Mouse (Mus musculus): Measurements from ENCODE around the gene Macf1. TPM values are rescaled to one million over a fixed set of nuclear protein-coding genes. Genes with fewer than 3 reads are reported as not detected.

The Macf1 gene
- total RNA-seq, 2 experiments from 2014 or later, result 150 to 174 TPM

DNA sequence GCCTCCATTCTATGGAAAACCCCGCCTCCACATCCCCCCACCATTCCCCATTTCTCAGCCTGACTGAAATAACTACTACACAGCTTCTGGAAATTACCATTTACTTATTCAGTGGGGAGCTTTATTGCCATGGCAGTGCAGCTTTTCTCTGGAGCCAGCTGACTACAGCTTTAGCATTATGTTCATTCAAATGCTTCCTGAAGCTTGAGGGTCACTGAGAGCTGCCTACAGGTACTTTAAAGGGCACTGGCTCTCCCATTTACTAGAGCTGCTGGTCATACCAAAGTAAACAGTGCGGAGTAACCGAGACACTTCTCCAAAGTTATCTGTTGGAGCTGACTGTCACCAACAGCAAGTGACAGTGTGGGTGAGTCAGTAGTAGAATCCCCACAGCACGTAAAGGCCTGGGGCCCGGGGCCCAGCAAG lies 89.8 kb downstream of the Macf1 start:
- DNase-seq, result no peak

DNA sequence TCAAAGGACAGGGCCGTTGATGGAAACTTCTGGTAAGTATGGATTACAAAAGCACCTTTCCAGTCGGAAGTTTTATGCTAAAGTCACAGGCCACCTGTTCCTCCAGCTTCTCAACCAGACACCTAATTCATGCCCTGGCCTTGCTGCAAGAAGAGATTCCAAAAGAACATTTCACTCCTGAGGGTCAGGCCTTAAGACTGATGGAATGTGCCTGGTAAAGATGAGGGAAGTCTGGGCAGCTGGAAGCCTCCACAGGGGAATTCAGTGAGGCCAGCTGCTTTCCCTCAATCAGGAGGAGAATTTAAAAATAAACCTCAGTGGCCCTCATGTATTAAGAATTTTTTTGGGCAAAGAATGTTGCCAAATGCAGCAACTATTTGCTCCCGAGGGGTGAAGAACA lies 90.5 kb downstream of the Macf1 start:
- DNase-seq, result no peak

DNA sequence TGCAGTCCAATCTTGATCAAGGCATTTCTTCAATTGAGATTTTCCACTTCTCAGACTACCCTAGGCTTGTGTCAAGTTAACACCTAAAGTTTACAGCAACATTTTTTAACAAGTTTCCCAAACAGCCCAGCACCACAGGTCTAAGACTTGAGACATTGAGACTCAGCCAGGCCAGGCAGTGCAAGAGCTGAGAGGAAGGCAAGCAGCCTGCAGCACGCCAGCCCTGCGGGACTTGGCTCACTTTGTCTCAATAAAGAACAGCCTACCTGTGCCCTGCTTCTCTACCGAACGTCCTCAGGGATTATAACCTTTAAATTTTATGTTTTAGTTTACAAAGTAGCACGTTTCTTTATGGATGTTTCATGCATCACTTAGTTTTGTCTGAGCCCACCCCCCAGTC lies 92.1 kb downstream of the Macf1 start:
- DNase-seq, result no peak

DNA sequence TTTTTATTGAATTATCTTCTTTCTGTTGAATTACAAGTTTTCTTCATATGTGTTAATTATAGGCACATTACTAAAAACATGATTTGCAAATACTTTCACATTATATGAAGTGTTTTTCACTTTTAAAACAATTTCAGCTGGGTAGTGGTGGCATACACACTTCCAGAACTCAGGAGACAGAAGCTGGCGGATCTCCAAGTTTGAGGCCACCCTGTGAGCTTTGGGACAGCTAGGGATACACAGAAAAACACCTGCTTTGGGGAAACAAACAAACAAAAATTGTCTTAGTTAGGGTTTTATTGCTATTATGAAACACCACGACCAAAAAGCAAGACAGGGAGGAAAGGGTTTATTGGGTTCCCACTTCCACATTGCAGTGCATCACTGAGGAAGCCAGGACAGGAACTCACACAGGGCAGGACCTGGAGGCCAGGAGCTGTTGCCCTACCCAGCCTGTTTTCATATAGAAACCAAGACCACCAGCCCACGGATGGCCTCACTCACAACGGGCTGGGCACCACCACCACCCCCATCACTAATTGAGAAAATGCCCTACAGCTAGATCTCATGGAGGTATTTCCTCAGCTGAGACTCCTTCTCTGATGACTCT lies 93.0 kb downstream of the Macf1 start:
- no peak for DNase-seq

DNA sequence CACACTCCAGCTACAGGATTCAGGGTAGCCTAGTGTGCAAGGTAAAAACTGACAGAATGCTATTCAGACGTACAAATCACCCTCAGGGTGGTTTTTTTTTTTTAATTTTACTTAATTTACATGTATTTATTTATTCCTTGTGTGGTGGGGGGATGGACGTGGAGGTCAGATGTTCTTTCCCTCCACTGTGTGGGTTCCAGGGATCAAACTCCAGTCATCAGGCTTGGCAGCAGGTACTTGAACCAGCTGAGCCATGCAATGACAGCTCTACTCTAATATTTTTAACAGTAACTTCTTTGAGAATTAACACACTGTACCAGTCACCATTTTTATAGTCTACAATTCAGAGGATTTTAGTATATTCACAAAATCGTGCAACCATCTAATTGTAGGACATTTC lies 94.7 kb downstream of the Macf1 start:
- DNase-seq, result no peak

DNA sequence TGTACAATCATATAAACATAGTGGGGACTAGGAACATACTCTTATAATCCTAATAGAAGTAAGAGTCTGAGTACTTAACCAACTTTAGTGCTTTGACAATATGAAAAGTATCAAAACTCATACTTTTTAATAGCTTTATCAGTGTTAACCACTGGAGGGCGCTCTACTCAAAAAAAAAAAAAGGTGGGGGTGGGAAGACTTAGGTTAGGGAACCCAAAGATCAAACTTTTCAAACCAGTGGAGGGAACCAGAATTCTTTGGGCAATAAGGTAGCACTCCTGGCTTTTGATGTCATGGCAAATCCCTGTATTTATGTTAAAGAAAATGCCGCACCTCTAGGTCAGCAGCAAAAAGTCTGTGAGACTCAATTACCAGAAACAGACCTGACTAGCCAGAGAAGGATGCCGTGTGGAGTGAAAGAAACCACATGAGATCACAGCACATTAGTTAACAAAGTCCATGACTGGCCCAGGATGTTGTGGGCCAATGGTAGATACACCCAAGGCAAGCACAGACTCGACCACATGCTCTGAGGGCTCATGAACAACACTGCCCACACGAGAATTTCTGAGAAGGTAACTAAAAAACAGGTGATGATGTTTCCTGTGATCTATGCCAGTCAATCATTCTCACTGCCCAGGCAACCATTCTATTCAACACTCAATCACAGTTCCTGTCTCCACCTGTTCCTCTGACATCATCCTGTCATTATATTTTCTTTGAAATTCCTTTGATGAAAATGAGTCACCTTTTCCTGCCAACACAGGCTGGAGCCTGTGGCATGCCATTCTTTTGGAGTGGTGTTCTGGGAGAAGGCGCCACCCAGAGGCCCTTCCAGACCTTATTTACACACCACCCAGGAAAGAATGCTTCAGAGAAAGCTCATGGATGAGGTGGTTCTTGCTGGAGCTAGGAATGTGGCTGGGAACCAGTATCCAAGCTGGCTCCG lies 95.5 kb downstream of the Macf1 start:
- DNase-seq, result peak; percentile 43 to 50

DNA sequence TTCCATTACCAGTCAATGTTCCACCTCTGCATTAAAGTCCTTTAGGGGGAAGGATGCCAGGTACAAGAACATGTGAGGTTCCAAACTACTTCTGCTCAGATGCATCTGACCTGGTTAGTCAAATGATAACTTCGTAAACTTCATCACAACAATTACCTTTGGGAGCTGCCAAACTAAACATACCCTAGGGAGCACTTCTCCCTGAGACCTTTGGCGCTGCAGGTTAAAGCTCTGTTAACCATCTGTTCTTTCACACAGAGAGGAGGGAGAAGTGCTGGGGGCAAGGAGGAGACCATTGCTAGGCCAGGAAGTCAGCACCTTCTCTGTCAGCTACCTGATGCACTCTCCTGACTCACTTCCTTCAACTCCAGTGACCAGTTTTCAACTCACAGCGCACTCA lies 96.5 kb downstream of the Macf1 start:
- DNase-seq, result no peak

DNA sequence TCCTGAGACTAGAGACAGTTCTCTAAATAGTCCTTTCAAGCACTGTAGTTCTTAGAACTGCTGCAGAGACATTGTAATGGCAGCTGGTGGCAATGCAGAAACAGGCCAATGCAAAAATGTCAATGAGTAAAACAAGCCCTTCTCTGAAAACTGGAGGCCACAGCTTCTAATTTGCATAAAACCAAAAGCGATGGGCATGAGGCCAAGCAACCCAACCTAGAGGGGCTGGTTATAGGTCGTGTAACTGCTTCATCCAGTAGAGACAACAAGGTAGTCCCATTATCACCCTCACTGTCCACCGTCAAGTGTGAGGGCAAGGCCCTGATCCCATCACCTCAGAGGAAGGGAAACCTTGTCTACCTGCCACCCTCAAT lies 99.5 kb downstream of the Macf1 start:
- DNase-seq, result no peak

DNA sequence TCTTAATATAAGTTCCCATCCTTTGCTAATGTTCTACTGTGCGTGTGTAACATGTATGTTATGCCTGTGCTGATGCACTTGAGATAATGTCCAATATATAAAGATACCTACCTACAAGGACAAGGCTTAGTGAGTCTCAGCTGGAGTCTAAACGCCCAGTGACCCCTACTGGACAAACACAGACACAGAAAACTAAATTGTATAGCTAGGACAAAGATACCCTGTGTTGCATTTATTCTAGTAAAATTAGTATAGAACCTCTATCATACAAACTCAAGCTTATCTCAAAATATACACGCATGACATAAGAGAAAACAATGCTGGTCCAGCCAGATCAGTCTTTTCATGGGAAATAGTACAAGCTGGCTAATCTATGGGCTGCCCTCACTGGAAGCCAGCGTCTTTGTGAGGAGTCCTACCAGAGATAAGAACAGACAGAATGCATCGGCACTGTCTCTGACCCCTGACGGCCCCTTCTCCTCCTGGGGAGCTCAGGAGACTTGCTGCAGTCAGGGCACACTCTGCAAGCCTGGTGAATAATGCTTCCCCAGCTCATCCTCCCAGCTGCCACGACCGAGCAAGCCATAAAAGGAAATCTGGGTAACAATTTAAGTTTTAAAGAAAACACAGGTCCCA lies 100.0 kb downstream of the Macf1 start:
- DNase-seq, result no peak

DNA sequence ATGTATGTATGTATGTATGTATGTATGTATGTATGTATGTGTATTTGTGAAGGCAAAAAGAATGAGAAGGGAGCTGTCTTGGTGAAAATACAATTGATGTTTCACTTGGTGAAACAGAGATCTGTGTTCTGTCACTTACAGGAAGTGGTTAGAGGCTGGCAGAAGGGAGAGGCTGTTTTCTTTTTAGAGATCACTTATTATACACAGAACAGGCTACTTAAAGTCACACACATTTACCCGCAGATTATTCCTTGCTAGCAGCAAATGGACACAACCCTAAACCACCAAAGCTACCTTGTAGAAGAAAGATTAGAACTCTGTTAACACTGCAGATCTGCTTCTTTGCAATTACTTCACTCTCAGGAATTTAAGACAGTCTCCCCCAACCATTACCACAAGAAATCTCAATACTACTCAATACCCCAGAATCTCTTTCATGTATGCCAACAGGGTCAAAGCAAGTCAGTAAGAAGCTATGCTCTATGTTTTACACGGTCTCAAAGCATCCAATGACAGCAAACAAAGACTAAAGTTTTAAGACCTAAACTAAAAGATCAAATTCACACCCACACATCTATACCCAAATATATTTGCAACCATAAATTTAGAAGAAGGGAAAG lies 106.6 kb downstream of the Macf1 start:
- DNase-seq, result no peak

DNA sequence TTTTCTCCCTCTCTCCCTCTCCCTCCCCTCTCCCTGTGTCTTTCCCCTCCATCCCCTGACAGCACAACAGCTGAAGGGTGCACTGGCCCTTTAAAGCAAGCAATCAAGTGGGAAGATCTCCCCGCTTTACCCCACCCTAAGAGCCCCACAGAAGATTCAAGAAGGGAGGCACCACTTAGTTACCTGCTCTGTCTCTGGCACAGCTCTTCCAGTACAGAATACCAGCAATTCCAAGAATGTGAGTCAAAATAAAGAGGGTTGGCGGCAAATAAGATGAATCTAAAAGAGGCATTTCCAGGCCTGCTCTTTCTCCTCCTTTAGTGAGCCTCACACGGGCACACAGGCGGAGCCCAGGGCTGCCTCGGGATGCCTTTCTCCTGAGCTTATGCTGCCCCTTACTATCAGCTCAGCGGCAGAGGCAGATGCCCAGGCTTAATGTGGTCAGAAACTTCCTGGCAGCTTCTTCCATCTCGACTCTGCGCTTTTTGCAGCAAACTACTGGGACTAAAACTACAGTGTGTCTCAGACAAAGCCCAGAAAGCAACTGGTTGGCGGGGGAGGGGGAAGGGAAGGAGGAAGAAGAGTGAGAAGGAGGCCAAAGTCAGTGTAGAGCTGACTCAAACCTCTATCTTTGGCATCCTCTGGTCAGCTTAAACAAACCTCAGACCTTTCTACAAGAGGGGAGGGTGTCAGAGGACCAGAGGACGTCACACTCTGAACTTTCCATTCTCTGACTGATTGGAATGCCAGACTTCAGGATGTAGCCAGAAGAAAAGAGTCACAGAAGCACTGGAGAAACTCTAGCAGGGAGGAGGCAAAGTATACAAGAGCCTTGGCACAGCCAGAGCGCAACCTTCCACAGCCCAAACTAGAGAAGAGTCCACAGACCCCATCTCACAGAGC lies 111.5 kb downstream of the Macf1 start:
- peak in 1 of 2 experiments; percentile 39 for DNase-seq

DNA sequence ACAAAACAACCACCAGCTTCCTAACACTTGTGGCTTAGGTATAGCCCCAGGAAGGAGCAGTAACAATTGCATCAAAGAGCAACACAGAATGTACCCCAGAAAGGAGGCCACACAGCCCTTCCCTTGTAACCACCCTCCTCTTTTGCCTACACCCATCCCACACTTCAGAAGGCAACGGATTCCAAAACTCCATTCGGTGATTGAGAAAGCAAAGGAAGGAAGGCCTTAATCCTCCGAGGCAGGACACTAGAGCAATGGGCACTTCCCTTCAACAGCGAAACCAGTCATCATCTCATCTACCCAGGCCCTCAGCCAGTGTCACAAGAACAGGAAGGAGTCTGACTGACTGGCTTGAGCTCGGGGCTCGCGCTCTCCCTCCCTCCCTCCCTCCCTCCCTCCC lies 112.3 kb downstream of the Macf1 start:
- peak in 1 of 2 experiments; percentile 40 for DNase-seq

DNA sequence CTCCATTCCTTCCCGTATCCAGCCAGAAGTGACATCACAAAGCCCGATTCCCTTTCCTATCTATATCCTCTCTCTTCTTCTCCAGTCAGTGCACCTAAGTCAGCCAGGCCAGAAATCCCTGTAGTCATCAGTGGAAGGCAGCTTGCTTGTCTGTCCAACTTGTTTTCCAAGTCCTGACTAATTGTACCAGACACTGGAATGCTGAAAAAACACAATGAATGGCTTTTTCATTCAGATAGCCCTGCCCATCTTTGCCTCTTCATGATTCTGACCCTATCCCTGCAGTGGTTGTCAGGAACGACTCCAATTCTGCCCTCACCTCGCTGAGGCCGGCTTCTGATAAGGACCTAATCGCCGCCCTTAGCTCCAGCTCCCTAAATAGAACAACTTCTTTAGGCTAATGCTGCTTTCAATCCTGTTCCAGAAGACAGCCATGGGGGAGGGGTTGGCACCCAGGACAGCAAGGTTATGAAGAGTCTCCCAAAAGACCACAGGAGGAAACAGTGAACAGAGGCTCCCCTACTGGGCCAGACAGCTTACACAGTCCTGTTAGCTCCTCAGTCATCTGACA lies 118.8 kb downstream of the Macf1 start:
- no peak for DNase-seq

DNA sequence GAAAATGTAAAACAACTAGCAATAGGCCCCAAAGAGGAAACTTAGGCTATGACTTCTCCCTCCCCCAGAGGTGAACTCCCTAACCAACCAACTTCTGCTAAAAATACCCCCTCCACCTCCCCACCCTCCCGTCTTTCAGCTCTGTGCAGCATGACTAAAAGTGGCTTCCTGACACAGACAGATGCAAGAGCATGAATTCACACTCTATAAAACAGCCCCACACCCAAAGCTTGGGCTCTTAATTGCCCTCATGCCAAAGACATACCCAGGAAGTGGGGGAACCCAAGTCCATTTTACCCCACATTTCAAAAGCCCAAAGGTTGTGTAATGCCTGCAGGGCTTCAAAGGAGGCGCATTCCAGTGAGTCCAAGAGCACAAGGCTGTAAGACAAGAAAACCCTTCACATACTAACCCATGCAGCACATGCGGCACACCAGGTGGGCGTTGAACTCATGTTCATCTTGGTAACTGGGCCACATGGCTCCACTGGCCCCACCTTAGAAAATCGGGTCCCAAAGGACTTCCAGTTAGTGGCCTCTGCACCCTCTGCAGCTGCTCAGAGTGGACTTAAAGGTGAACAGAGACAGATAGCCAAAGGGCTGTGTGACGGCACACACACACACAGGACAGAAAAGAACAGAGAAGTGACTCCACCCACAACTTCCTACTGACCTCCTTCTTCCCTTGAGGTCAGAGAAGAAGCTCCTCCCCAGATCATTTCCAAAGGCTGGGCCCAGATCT lies 119.9 kb downstream of the Macf1 start:
- no peak for DNase-seq

DNA sequence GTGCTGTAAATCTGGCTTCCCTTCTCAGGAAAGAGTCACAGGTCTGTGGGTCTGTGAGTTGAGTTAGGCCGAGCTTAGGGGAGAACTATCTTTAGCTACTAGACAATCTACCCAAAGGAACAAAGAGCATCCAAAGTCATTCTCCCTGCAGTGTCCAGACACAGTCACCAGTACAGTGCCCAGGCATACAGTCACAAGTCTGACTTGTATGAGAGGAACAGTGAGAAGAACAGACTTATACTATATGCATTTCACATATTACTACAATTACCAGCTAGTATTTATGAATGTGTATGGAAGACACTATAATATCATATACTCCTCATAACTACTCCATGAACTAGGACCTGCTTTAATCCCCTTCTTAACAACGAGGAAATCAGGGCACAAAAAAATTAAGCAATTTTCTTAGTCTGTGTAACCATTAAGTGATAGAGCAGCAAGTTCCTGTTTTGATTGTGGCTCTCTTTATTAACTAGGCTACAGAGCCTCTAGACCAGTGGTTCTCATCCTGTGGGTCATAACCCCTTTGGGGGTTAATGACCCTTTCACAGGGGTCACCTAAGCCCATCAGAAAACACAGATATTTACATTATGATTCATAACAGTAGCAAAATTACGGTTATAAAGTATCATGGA lies 121.9 kb downstream of the Macf1 start:
- no peak for DNase-seq

DNA sequence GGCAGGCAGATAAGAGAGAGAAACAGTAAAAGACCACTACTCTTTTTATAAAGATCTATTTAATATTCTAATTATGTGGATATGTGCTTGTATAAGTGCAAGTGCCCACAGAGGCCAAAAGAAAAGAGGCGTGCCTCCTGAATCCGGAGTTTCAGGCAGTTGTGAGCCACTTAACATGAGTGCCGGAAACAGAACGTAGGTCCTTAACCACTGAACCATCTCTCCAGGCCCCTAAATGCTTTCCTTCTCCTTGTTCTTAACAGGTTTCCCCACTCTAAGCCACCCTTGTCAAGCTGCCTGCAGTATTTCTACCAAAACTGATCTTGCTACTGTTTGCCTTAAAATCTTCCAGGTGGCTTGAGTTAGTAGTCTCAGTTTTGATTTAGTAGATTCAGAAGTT lies 123.3 kb downstream of the Macf1 start:
- no peak for DNase-seq

DNA sequence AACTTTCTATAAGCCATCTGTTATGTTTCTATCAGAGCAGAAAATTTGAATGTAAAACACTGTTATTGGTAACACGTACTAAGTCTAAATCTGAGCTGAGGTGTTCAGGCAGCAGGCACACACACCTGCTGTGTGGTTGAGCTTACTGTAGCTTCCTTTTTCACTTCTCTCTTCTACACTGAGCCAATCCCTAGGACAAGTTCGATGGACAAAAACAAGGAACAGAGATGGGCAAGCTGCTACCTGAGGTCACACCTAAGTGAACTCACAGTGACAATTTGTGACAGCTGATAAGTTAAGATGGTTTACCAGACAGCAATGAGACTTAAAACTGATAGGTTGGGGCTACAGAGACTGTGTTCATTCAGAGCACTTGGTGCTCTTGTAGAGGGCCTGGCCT lies 125.7 kb downstream of the Macf1 start:
- no peak for DNase-seq

DNA sequence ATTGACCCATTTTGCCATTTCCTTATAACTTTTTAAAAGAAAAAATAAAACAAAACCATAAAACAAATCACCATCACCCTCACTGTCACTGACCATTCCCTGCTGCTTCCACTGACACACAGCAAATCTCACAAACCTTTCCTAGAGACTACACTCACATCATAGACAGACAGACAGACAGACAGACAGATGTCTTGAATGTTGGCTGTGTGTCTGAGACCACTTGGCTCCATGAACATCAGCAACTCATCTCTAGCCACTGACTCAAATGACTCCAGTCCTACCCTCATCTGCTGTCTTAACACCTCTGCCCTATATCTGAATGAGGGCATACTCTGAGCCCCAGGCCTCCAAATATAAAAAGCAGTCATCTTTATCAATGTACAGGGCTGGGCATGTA lies 128.9 kb downstream of the Macf1 start:
- DNase-seq, result no peak

DNA sequence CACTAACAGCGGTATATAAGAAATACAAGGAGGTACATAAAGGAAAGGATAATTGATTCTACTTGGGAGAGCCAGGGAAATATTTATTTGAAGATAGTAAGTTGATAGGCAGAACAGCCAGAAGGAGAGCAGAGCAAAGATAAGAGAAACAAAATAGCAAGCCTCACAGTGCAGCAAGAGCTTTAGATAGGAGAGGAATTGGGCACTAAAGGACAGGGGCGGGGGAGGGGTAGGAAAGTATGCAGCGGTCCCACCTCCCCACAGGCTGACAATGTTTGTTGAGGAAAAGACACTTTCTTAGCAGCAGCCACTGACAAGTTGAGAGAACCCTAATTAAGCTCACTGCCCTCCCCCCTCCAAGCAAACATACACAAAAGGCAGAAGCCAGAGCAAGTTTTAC lies 131.5 kb downstream of the Macf1 start:
- no peak for DNase-seq

DNA sequence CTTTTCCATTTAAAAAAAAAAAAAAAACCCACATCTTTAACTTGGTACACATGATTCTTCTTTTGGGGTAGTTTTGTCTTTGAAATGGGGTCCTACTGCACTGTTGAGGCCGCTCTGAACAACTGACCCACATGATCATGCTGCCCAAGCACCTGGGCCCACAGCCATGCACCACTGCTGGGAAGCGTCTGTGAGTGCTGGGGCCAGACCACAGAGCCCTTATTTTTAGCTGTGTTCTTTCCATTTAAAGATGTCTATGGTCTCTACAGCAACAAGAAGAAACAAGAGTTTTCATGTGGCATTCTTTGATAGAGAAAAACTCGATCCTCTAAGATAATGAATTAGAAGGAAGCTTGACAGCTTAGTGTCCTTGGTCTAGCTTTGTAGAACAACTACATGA lies 135.8 kb downstream of the Macf1 start:
- DNase-seq, result no peak
